12 mouse cellular contexts compared by ENCODE assay signal in the genomic region with DNA sequence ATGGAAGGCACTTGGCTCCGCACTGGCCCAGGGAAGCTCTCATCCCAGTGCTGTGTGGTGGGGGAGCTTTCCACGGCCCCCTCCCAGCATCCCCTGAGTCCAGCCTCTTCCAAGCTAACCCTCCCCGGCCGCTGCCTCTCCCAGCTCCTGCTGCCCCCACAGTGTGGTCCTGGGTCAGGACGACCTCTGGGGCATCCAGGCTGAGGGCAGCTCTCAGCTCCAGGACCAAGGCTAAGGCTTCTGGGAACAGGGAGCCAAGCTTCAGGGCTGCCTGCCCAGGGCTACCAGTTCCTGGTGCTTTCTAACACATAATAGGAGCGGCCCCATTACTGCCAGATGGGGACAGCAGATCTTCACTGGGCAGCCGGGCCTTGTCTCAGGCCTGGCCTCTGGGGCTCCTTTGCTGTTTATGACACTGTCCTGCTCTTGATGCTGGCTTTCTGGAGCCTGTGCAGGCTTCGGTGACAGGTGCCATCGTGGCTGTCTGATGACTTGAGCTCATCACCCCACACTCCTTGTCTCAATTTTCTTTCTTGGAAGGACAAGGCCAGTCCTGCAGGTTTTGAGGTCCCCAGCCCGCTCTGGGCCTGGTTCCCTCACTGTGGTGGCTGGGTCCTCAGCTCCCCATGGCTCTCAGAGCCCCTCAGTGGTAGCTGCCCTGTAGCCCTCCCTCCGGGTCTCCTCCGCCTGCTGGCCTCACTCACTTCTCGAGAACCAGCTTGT.
DNase-seq lines count a peak whose midpoint lies in the region; ATAC-seq and TF ChIP-seq lines count a peak whose summit lies in the region.
"Had no signal": no experiment of that assay in that cellular context is flagged by ENCODE, and none has a peak within 500 bp of the region (broad histone marks: within the 10 kb centered on the region; RNA-seq: fewer than 3 reads in every experiment).

No protein-coding gene starts in this region.

- H3K9ac ChIP-seq in midbrain, embryonic 15.5 days, result no peak overlapping the region

- 83% methylated on average over 13 of the region's 13 CpGs for WGBS in kidney, adult 2 months
- 80% methylated on average over 13 of the region's 13 CpGs for WGBS in midbrain, embryonic 15.5 days

- DNase-seq in kidney, adult 2 months, result no peak
- DNase-seq in kidney, postnatal 14 days, result no peak
- DNase-seq in ovary, adult 18-20 months (ENCODE audit: low spot score), result peak; percentile 89
- no peak for DNase-seq in ovary, postnatal 14 days (ENCODE audit: low spot score)
- DNase-seq in thymus, postnatal 14 days, result no peak
- DNase-seq: cerebellum, adult 9-11 months; right cerebral cortex, postnatal 4 days had no signal

- TF ChIP-seq CTCF in kidney, adult 2 months (conservative IDR thresholded peaks at IDR 0.05; ENCODE audit: insufficient read depth, insufficient read length, low read depth, low read length), result no peak
- TF ChIP-seq CTCF in embryonic fibroblast, embryonic 13.5 days (IDR thresholded peaks at IDR 0.05; ENCODE audit: borderline replicate concordance, insufficient read depth, low read length), result no peak

- no peak for ATAC-seq in midbrain, embryonic 15.5 days (replicated peaks)
- ATAC-seq: hindbrain, embryonic 16.5 days had no signal

- no peaks in the 10 kb centered on the region for H3K9me3 ChIP-seq in midbrain, embryonic 15.5 days
- H3K9me3 ChIP-seq: G1E had no signal

- no peaks in the 10 kb centered on the region for H3K36me3 ChIP-seq in kidney, adult 2 months (ENCODE audit: control insufficient read depth, insufficient read depth, low read length)
- no peaks in the 10 kb centered on the region for H3K36me3 ChIP-seq in midbrain, embryonic 15.5 days (replicated peaks)
- H3K36me3 ChIP-seq: G1E had no signal

- no peak for TF ChIP-seq POLR2A in kidney, adult 2 months (IDR thresholded peaks at IDR 0.05; ENCODE audit: low read depth, low read length)
- no peak for TF ChIP-seq POLR2A in embryonic fibroblast, embryonic 13.5 days (IDR thresholded peaks at IDR 0.05; ENCODE audit: low read depth, low read length)

- H3K27ac ChIP-seq in kidney, adult 2 months (ENCODE audit: insufficient read depth, low read depth, low read length), result peak overlapping the region; percentile 36; the same call in 1 of the 2 replicates
- H3K27ac ChIP-seq in embryonic fibroblast, embryonic 13.5 days (ENCODE audit: insufficient read depth, low read length), result peak overlapping the region; percentile 59
- no peak overlapping the region for H3K27ac ChIP-seq in midbrain, embryonic 15.5 days

- peaks cover 12% of the 10 kb centered on the region for H3K4me1 ChIP-seq in kidney, adult 2 months (ENCODE audit: control insufficient read depth, insufficient read depth, low read length)
- H3K4me1 ChIP-seq in embryonic fibroblast, embryonic 13.5 days (ENCODE audit: control insufficient read depth, insufficient read depth, low read length), result peaks cover 8% of the 10 kb centered on the region; the same call in 1 of the 2 replicates
- H3K4me1 ChIP-seq in midbrain, embryonic 15.5 days, result no peaks in the 10 kb centered on the region

- no peaks in the 10 kb centered on the region for H3K27me3 ChIP-seq in kidney, adult 2 months (replicated peaks; ENCODE audit: control insufficient read depth, insufficient read depth, low read length)
- no peaks in the 10 kb centered on the region for H3K27me3 ChIP-seq in midbrain, embryonic 15.5 days (replicated peaks)

- no peak overlapping the region for H3K4me3 ChIP-seq in kidney, adult 2 months (ENCODE audit: insufficient read depth, low read depth, low read length)
- no peak overlapping the region for H3K4me3 ChIP-seq in embryonic fibroblast, embryonic 13.5 days (ENCODE audit: insufficient read depth, low read length)
- no peak overlapping the region for H3K4me3 ChIP-seq in midbrain, embryonic 15.5 days
- H3K4me3 ChIP-seq: erythroblast, embryonic 14.5 days had no signal

- no peak overlapping the region for H3K4me2 ChIP-seq in midbrain, embryonic 15.5 days
